Mouse (Mus musculus): ENCODE results near the gene Tmem254b.
"Not testable (repeated sequence)": the region's sequence is repeated elsewhere in the genome, so short reads cannot be mapped to it uniquely, and the experiment has no call there.

DNA sequence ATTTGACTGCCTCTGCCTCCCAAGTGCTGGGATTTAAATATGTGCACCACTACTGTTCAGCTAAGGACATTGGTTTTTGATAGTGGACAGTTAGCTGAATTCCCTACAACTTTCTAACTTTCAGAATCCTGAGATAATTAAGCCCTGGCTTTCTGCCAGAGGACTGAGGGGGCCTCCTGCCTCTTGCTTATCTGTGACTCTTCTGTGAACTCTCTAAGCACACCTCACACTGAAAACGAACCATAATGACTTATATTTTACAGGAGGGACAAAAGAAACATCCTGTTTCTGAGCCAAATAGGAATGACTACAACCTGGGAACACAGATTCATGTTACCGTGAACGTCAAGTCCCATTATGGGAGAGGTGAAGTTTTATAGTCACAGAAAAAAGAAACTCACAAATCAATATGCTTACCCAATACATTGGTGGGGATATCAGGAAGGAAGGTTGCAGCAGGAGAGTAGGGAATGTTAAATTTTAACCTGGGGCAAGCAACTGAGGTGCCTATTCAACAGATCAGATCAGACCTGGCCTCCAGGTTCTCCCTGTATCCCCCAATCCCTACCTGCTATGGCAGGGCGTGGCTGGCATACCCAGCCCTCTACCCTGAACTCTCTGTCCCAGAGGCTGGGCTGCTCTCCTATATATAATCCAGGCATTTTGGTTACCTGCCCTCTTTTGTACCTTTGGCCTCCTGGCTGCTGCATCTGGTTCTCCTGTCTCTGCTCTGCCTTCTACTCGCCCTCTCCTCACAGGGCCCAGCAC lies 9.6 kb upstream of the Tmem254b start:
- not testable (repeated sequence) for TF ChIP-seq CTCF (conservative IDR thresholded peaks at IDR 0.05; ENCODE audit: low read length); NANOG (IDR thresholded peaks at IDR 0.05; ENCODE audit: borderline replicate concordance, low read length)

All from E14TG2a.4 (cell line).